Mouse (Mus musculus) C2C12 (cell line): ENCODE data around the gene Chfr.

Experiments used
- CTCF ChIP-seq: IDR thresholded peaks from one replicate; pipeline ENCODE4 v1.5.1; 2011; ENCODE audit not compliant: control insufficient read depth, insufficient read depth, insufficient read length
- MAX ChIP-seq: IDR thresholded peaks from one replicate; pipeline ENCODE4 v1.6.1; 2011; ENCODE audit warnings: mild to moderate bottlenecking, control low read depth
- USF1 ChIP-seq: IDR thresholded peaks from one replicate; pipeline ENCODE4 v1.6.1; 2011; ENCODE audit warnings: low read depth, mild to moderate bottlenecking, control low read depth, moderate library complexity

GRCm38 (mm10) chr5:110136087-110136464, 434 bp downstream of the Chfr start:
- no peak for TF ChIP-seq CTCF
- no peak for TF ChIP-seq MAX
- TF ChIP-seq USF1, result no peak
